Mouse (Mus musculus) embryo, embryonic 11.5 days (tissue): Measurements from ENCODE around the gene Stat5a.

Source experiments
- DNase-seq: peaks from one replicate; pipeline ENCODE4 v3.0.0-alpha.2; 2012; ENCODE audit warnings: low read depth, low spot score

The Stat5a gene

DNA sequence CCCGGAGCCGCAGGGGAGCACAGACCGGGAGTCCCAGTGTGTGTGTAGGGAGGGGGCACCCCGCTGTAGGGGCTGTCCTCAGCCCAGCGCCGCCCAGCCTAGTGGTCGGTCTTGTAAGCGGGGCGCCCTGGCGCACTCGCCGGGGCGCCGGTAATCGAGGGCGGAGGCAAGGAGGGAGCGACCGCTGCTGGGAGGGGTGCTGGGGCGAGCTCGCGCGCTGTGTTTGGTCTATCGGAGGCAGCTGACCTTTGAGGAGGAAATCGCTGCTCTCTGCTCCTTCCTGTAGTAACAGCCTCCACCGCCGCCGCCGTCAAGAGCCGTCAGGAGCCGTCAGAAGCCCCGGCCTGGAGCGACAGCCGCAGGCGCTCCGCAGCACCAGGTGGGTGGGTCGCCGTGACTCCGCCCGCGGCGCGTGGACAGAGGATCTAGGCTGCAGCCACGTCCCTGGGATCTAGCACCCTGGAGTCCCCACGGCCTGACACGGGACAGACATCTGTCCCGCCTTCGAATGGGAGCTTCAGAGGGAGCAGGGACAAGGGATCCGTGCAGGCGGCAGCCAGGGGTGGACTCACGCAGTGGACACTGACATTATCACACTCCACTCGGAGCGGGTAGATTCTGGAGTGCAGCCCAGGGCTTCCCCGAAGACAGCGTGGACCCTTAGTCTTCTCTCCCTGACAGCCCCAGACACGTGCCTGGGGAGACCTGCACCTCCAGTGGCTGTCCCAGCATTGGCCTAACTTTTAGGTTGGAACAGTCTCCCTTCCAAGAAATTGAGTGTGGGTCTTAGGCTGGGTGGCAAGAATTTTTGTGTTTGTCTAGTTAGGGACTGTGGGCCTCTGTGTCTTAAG lies 1.3 kb downstream of the Stat5a start:
- peak; percentile 39 for DNase-seq

- DNase-seq = no peak
Observed at GRCm38 (mm10) chr11:100861335-100861734, 2.2 kb downstream of the Stat5a start.

DNA sequence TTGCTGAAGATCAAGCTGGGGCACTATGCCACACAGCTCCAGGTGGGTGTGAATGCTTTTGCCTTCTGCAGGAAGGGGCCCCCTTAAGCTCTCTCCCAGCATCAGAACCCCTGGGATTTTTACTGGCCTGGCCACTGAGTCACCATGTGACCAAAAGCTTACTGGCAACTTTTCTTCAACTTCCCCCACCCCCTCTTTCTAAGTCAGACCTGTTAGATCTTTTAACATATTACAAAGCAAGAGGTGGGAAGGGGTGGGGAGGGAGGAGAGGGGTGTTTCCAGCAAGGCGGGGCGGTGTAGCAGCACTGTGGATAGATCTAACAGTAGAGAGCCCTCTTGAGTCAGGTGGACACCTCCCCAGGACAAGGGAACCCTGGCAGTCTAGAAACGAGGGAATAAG lies 2.7 kb downstream of the Stat5a start:
- DNase-seq = no peak

- DNase-seq = no peak
Observed at GRCm38 (mm10) chr11:100863141-100863540, 4.0 kb downstream of the Stat5a start.

GRCm38 (mm10) chr11:100865618-100866017 lies 6.5 kb downstream of the Stat5a start:
- DNase-seq = no peak

DNA sequence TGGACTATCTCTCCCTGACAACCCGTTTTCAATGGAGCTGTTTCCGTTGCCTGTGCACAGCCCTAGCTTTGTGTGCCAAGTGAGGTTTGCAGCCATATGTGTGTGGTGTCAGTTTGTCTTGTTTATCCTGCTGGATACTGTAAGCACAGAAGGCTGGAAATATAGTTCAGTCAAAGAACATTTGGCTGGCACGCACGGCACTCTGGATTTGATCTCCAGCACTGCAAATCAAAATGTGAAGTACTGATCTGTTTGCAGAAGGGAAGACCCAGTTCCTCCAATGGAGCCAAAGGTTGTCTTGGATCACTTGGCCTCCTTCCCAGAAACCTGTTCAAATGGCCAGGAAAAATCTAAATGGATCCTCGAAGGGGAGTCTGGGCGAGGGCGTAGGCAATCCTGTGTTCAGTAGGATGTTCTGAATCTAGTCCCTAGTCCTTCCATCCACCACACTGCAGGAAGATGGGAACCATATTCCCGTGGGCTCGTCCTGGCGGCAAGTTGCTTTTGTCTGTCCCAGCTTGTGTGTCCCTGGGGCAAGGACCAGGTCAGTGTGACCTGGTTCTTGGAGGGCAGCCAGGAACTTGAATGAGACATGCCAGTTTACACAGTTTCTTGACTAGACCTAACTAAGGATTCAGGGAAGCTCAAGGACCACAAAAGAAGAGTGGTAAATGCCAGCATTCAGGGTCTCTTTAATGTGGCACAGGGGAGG lies 11.3 kb downstream of the Stat5a start:
- DNase-seq = no peak

GRCm38 (mm10) chr11:100870968-100871350 lies 11.8 kb downstream of the Stat5a start:
- DNase-seq = no peak

GRCm38 (mm10) chr11:100875761-100876160 lies 16.6 kb downstream of the Stat5a start:
- DNase-seq = no peak

DNA sequence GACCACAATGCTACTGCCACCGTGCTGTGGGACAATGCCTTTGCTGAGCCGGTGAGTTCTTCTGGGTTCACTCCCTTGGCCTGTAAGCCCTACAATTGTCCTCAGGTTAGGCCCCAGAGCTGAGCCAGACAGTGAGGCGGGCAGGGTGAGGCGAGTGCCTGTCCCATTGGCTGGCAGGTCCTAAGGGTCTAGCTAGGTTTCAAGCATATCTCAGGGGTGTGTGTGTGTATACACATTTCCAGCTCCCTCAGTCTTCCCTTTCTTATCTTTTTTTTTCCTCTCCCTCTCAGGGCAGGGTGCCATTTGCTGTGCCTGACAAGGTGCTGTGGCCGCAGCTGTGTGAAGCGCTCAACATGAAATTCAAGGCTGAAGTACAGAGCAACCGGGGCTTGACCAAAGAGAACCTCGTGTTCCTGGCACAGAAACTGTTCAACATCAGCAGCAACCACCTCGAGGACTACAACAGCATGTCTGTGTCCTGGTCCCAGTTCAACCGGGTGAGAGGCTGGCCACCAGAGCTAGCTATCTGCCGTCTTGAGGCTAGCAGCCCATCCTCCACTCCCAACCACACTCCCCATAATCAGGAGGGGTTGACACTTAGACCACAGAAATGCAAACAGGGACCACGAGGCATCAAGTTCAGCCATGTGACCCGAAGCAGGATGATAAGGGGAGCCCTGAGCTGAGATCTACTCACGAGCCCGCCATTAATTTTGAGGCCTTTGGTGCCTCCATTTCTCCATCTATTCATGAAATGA lies 20.3 kb downstream of the Stat5a start:
- DNase-seq = no peak

DNA sequence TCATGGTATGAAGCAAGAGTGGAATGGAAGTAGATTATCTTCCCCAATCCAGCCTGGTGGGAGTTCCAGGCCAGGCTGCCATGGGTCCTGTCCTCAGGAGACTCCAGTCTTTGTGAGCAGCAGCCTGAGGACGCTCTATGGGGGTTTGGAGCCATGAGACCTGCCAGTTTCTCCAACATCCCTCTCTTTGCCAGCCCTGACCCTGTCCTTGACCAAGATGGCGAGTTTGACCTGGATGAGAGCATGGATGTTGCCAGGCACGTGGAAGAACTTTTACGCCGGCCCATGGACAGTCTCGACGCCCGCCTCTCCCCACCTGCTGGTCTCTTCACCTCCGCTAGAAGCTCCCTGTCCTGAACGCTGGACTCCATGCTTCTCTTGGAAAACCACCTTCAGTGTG lies 24.5 kb downstream of the Stat5a start:
- no peak for DNase-seq

DNA sequence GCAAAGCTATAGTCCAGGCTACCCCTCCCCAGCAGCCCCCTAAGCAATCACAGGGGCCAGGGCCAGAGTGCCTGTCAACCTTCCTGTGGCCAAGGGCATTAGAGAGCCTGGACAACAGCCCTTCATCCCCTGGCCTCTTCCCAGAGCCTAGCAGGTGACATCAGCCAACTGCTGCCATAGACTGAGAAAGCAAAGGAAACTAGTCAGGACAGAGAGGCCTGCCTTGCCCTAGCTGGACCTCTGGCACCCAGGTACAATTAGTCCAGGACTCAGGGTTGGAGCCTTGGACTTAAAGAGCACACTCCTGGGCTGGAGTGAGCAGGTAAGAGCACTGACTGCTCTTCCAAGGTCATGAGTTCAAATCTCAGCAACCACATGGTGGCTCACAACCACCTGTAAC lies 26.3 kb downstream of the Stat5a start:
- DNase-seq = no peak

- DNase-seq = no peak
Observed at GRCm38 (mm10) chr11:100886188-100886740, 27.1 kb downstream of the Stat5a start.

DNA sequence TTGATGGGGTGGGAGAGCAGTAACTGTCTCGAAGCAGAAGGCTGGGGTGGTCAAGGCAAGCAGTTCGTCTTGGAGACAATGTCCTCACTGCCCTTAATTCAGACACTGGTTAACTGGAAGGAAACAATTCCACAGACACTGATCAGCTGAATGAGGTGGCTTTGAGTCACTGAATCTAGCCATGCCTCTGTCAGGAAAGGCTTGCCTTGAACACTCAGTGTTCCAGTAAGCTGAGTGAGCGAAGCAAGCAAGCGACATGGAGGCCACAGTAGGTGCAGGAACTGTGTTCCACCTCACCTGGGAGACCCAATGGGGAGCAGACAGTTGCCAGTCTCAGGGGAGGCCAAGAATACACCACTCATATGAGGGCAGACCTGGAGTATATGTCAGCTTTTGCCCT lies 28.1 kb downstream of the Stat5a start:
- DNase-seq = no peak

GRCm38 (mm10) chr11:100887764-100888163 lies 28.6 kb downstream of the Stat5a start:
- DNase-seq = no peak

GRCm38 (mm10) chr11:100888348-100888820 lies 29.2 kb downstream of the Stat5a start:
- DNase-seq = no peak

- no peak for DNase-seq
Observed at GRCm38 (mm10) chr11:100890481-100890880, 31.3 kb downstream of the Stat5a start.

- no peak for DNase-seq
Observed at GRCm38 (mm10) chr11:100891256-100892123, 32.3 kb downstream of the Stat5a start.

- DNase-seq = no peak
Observed at GRCm38 (mm10) chr11:100892435-100892834, 33.3 kb downstream of the Stat5a start.

DNA sequence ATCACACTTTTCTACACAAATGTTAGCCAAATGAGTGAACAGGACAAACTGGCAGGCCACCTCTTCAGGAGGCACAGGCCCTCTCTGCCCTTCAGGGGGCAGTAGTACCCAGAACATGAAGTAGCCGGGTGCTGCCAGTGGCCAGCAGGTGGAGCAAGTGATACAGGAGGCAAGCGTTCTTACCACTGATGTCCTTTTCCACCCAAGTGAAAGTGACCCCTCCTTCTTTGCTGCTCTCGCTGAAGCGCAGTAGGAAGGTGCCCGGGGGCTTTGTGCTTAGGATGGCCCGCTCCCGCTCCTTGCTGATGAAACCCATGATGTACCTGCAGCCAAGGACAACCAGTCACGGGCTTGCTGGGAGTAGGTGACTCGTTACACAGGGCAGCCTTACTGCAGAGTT lies 34.3 kb downstream of the Stat5a start:
- peak; percentile 82 for DNase-seq

DNA sequence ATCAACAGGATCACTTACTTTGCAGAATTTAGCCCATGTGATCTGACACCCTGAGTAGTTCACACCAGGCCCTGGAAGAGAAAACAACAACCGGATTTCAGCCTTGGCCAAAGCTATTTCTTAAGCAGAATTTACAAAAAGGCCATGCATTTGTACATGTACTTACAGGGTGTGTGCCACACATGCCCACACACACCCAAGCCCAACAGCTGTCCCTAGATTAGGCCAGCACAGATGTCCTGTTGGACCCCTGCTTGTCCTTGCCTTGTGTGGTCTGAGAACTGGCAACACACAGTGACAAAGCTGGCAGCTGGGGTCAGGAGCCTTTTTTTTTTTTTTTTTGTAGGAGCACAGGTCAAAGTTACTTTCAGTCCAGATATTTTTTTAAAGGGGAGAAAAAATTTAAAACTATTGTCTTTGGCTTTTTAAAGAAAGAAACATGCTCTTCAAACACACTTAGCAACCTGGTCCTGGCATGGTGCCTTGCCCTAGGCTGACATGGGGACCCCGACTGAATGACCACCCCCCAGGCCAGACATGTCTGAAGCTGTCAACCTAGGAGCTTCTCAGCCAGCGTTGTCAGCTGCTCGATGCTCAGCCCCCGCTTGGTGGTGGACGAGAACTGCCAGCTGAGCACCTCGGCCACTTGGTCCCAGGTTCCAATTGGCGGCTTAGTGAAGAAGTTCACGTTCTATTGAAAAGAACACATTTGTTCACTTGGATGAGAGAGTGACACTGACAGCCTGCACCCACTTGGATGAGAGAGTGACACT lies 35.2 kb downstream of the Stat5a start:
- no peak for DNase-seq
